ENCODE assay signal across 9 mouse cellular contexts in genomic region chr19:6663391-6663790, GRCm38 (mm10).
DNase-seq lines count a peak whose midpoint lies in the region; ATAC-seq lines count a peak whose summit lies in the region.
"Had no signal": no experiment of that assay in that cellular context is flagged by ENCODE, and none has a peak within 500 bp of the region (broad histone marks: within the 10 kb centered on the region; RNA-seq: fewer than 3 reads in every experiment).

No protein-coding gene starts in this region.

- ATAC-seq in forebrain, embryonic 16.5 days, result peak; percentile 91
- ATAC-seq in hindbrain, embryonic 12.5 days (ENCODE audit: low FRiP score), result peak; percentile 85
- peak; percentile 76 for ATAC-seq in megakaryocyte, adult 5-6 weeks (ENCODE audit: poor library complexity, severe bottlenecking)

- no peaks in the 10 kb centered on the region for H3K27me3 ChIP-seq in forebrain, embryonic 16.5 days (replicated peaks; ENCODE audit: control insufficient read depth, insufficient read depth, low read length)
- no peaks in the 10 kb centered on the region for H3K27me3 ChIP-seq in hindbrain, embryonic 12.5 days

- WGBS in forebrain, embryonic 16.5 days, result under 1% methylated on average over 10 of the region's 10 CpGs
- WGBS in hindbrain, embryonic 12.5 days, result 4% methylated on average over 10 of the region's 10 CpGs

- no peak overlapping the region for H3K9ac ChIP-seq in forebrain, embryonic 16.5 days (replicated peaks; ENCODE audit: low read depth, low read length)
- no peak overlapping the region for H3K9ac ChIP-seq in hindbrain, embryonic 12.5 days

- no peaks in the 10 kb centered on the region for H3K4me1 ChIP-seq in forebrain, embryonic 16.5 days (replicated peaks; ENCODE audit: control insufficient read depth, insufficient read depth, low read length)
- peaks cover 4% of the 10 kb centered on the region; the same call in 1 of the 2 replicates for H3K4me1 ChIP-seq in hindbrain, embryonic 12.5 days

- H3K27ac ChIP-seq in forebrain, embryonic 16.5 days (ENCODE audit: low read length), result no peak overlapping the region
- H3K27ac ChIP-seq in hindbrain, embryonic 12.5 days, result no peak overlapping the region
- H3K27ac ChIP-seq: macrophage had no signal

- no peaks in the 10 kb centered on the region for H3K36me3 ChIP-seq in forebrain, embryonic 16.5 days (ENCODE audit: control insufficient read depth, insufficient read depth)
- no peaks in the 10 kb centered on the region for H3K36me3 ChIP-seq in hindbrain, embryonic 12.5 days

- no peak overlapping the region for H3K4me2 ChIP-seq in forebrain, embryonic 16.5 days (ENCODE audit: low read length)
- H3K4me2 ChIP-seq in hindbrain, embryonic 12.5 days (replicated peaks), result no peak overlapping the region

- no peak overlapping the region for H3K4me3 ChIP-seq in forebrain, embryonic 16.5 days (replicated peaks; ENCODE audit: low read length)
- H3K4me3 ChIP-seq in hindbrain, embryonic 12.5 days, result no peak overlapping the region

- DNase-seq in MN1 (ENCODE audit: low spot score), result peak; percentile 62
- DNase-seq in cerebellum, adult 18-20 months, result peak; percentile 93
- peak; percentile 95 to 98 for DNase-seq in layer of hippocampus, postnatal 10 days (ENCODE audit: low spot score in 2 of 2)
- DNase-seq in right cerebral cortex, adult 18-20 months, result peak; percentile 86
- DNase-seq in urinary bladder, postnatal 10 days (ENCODE audit: low spot score), result peak; percentile 47

- H3K9me3 ChIP-seq in forebrain, embryonic 16.5 days (ENCODE audit: control insufficient read depth, low read length), result no peaks in the 10 kb centered on the region
- no peaks in the 10 kb centered on the region for H3K9me3 ChIP-seq in hindbrain, embryonic 12.5 days (replicated peaks)
